Mouse (Mus musculus) Patski (cell line): Measurements from ENCODE around the gene Aes. TPM values are rescaled to one million over a fixed set of nuclear protein-coding genes. Genes with fewer than 3 reads are reported as not detected.

ENCODE experiments used
- ATAC-seq: fragments of 100-300 bp; one replicate; pipeline ENCODE4 v1.8.0; 2021
- CTCF ChIA-PET: fragments of 350-600 bp; sonication (Branson Sonifier 250); formaldehyde crosslinking; loops from one replicate; lab custom pipeline; 2022; ENCODE audit warnings: inconsistent platforms; lab: Charles Lee
- POLR2A ChIA-PET: fragments of 350-600 bp; sonication (Branson Sonifier 250); formaldehyde crosslinking; loops from one replicate; lab custom pipeline; 2022; ENCODE audit warnings: antibody characterized with exemption, inconsistent platforms; lab: Charles Lee
- DNase-seq: peaks from one replicate; pipeline ENCODE4 v3.0.0-alpha.2; 2011; ENCODE audit warnings: low read depth, low spot score
- H3K27me3 ChIP-seq: fragments of 371-371 bp; one replicate; pipeline ENCODE4 v1.5.1; 2021
- CTCF ChIP-seq: fragments of 100-300 bp; IDR thresholded peaks from one replicate; pipeline ENCODE4 v1.5.1; 2021
- in situ Hi-C: fragments of 300-500 bp; cut with MboI; formaldehyde crosslinking; loops from 3 replicates; pipeline ENCODE4 v1.11.1; 2018; ENCODE audit warnings: low pct_unique_long_range_greater_than_20kb, mixed read lengths
- polyA plus RNA-seq: library from polyadenylated mRNA; unstranded; gene quantifications from one replicate; pipeline ENCODE4 v1.2.3, GENCODE M21; 2021

Aes gene
- polyA plus RNA-seq, 1 experiment from 2014 or later: 1,239 TPM

DNA sequence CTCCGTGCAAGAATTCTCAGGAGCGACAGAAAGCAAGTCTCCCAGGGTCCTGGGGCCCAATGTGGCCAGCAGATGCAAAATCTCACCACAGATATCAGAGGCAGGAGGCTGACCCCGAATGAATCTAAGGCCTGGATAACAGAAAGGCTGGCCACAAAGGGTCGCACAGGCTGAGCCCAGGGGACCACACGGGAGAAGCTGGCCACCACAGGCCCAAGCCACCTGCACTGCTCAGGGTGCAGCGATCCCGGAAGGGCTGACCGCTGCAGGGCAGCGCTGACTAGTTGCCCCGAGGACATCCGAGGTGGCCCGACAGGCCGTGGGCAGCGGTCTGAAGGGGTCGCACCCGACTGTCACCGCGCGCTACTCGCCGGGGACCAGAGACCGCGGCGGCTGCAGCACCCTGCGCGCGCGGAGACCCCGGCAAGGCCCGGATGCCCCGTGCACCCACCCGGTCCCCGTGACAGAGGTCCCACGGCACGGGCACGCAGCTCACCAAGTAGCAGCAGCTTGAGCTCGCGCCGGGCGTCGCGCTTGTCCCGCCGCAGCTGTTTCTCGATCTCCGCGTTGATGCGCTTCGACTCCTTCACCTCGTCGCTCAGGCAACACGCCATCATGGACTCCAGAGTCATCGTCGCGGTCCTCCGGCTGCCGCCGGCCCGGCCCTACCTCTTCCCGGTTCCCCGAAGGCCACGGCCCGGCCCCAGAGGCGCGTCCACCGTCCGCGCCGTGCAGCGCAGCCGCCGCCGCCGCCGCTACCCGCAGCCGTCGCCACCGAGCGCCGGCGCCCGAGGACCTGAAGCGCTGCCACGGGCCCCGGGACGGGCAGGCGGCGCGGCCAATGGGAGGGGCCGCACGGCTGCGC, 14.8 kb upstream of the Aes start:
- H3K27me3 ChIP-seq: no peaks in the 10 kb centered on the region
- ChIA-PET CTCF (interaction anchor here (1.2 to 1.3 kb wide), 2 partner anchors 18 to 93 kb away, joined by 3 to 6 read pairs; no protein-coding TSS in a partner anchor), POLR2A (interaction anchor here (0.6 to 1.3 kb wide), 6 partner anchors 26 to 524 kb away, joined by 3 to 6 read pairs (median 4); partner anchors contain the start of gene Ncln)
- no peak for TF ChIP-seq CTCF
- ATAC-seq: peak; percentile 4
- in situ Hi-C loops: no loop called here
- no peak for DNase-seq

DNA sequence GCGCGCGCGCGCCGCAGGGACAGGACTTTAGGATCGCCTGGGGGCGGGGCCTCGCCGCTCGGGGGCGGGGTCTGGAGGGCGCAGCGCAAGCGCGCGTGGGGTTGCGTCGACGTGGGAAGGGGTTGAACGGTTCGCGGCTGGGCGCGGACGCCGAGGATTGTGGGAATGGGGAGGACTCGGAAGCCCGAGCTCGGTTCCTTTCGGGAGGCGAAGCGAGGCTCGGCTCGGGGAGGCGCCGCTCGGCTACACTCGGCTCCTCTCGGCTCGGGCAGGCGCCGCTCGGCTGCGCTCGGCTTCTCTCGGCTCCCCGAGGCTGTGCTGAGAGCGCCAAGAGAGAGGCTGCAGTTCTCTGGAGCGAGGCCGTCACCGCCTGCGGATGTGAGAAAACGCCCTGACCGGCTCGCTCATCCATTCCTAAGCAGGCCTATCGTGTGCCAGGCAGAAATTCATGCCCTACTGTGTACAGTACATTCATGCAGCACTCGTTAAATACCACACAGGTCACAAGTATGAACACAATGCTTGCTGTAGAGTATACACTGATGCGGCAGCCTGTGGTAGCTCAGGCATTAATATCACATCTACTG, 14.0 kb upstream of the Aes start, which contains the start of gene Gna11:
Gna11 (minus strand) TSS at position 30 of the 587 bp plus-strand sequence.
- no peaks in the 10 kb centered on the region for H3K27me3 ChIP-seq
- ATAC-seq: peak; percentile 91
- ChIA-PET CTCF (no interaction called here), POLR2A (interaction anchor here (0.6 to 1.1 kb wide), 4 partner anchors 25 to 523 kb away, joined by 3 to 6 read pairs (median 5); partner anchors contain the start of gene Ncln)
- peak; percentile 87 for DNase-seq
- TF ChIP-seq CTCF: no peak
- in situ Hi-C loops: no loop called here

DNA sequence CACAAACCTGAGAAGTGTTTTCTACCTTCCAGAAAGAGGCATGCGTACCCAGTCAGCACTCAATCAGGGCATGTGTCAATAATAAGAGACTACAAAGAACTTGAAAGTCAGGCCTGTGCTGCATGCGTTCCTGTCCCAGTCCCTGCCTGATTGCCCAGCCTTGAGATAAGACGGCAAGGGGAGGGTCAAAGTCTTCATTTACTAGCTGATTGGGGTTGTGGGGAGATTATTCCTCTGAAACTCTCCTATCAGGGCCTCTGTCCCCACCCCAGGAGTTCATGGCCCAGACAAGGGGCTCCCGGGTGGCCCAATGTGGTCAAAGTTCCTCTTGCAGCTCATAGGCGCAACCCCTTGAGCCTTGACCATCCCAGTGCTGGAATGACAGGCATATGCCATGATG, 13.0 kb upstream of the Aes start:
- in situ Hi-C loops: no loop called here
- no peak for DNase-seq
- POLR2A ChIA-PET: no interaction called here
- H3K27me3 ChIP-seq: no peaks in the 10 kb centered on the region
- CTCF ChIA-PET: interaction anchor here (1.1 kb wide), 1 partner anchor 11 kb away, joined by 3 read pairs; no protein-coding TSS in a partner anchor
- ATAC-seq: no peak
- TF ChIP-seq CTCF: no peak

DNA sequence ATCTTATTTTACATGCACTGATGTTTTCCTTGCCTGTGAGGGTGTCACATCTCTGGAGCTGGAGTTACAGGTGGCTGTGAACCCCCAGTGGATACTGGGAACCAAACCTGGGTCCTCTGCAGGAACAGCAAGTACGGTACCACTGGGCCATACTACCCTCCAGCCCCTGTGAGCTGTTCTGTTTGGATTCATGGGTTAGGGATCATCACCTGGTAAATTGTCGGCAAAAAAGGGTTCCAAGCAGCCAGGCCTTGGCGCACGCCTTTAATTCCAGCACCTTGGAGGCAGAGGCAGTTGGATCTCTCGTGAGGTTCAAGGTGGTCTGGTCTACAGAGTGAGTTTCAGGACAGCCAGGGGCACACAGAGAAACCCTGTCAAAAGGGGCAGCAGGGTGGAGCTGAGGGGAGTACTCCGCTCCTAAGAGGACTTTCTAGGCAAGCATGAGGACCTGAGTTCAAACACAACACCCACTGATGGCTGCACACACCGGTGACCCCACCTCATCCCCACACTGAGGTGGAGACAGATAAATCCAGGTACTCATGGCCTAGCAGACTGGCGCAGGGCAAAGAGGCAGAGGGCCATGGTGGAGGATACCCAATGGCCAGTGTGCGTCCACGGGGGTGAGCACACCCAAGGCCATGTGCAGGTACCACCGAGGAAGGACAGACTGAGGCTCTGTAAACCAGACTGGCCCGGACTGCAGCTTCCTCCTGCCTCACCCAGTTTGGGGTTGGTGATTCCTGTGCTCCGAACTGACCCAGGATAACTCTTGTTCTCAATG, 12.3 kb upstream of the Aes start:
- DNase-seq: no peak
- ChIA-PET CTCF (interaction anchor here (1.1 kb wide), 1 partner anchor 11 kb away, joined by 3 read pairs; no protein-coding TSS in a partner anchor), POLR2A (no interaction called here)
- H3K27me3 ChIP-seq: no peaks in the 10 kb centered on the region
- TF ChIP-seq CTCF: no peak
- no peak for ATAC-seq
- in situ Hi-C loops: no loop called here

DNA sequence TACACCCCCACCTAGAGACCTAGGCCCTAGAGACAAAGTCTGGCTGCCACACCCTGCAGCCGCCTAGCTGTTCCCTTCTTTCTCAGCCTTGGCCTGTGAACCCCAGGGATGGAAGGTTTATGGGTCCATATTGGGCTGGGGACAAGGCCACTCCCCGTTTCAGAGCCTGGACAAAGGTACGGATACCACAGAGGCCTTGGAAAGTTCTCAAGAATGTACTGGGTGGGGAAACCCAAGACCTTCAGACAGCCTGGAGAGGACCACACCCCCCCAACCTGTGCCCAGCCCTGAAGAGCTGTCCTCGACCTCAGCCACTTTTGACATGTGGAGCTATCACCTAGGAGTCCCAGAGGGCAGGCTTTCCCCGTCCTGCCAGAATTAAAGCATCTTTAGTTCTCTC, 10.3 kb upstream of the Aes start:
- no peak for DNase-seq
- ATAC-seq: no peak
- H3K27me3 ChIP-seq: no peaks in the 10 kb centered on the region
- POLR2A ChIA-PET: no interaction called here
- no peak for TF ChIP-seq CTCF
- CTCF ChIA-PET: interaction anchor here (0.8 to 4.1 kb wide), 5 partner anchors 14 to 52 kb away, joined by 3 to 48 read pairs (median 11); partner anchors contain the start of gene Ncln
- in situ Hi-C loops: no loop called here

DNA sequence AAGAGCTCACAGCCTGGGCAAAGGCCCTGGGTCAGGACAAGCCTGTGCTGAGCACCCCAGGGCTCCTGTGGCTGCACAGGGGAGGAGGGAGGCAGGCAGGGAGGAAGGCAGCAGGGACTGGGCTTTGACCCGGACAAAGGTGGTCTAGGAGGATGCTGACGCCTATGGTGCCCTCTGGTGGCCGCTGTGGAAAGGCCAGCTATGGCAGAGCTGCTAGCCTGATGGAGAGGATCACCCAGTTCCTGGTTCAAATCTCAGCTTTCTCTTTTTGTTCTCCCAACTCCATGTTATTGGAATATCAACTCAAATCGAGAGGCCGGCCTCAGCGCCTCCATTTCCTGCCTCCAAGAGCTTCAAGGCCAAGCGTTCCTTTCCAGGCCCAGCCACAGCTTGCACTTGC, 9.0 kb upstream of the Aes start:
- in situ Hi-C loops: loop anchor here (10.0 kb wide), 1 partner anchor 55 kb away; the partner anchor contains the start of genes BC025920 and Tle6
- ChIA-PET CTCF (interaction anchor here (1.0 to 4.1 kb wide), 16 partner anchors 10 to 68 kb away, joined by 3 to 48 read pairs (median 8); partner anchors contain the start of genes Aes, Celf5, Ncln and Tle2), POLR2A (interaction anchor here (1.0 kb wide), 1 partner anchor 55 kb away, joined by 3 read pairs; no protein-coding TSS in a partner anchor)
- no peaks in the 10 kb centered on the region for H3K27me3 ChIP-seq
- DNase-seq (no peak), ATAC-seq (no peak)
- no peak for TF ChIP-seq CTCF

DNA sequence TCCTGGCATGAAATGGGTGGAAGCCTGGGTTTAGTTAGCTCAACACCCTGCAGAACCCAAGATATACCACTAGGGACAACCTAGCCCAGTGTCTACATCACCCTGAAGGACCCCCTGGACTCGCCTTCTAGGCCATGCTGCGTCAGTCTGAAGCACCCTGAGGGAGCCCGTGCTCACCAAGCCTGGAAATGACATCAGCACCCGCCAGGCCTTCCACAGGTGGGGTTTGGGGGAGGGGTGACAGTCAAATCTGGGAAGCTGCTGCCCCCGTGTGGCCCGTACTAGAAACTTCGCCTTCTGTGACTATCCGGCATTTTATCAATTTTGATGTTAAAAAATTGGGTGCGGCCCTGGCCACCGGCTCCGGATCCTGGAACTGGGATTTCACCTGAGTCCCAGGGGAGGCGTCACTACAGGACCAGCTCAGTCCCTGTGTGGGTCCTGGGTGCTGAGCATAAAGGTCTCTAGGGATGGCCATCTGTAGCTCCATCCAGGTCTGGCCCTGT, 7.6 kb upstream of the Aes start:
- no peak for TF ChIP-seq CTCF
- peak; percentile 81 for DNase-seq
- H3K27me3 ChIP-seq: no peaks in the 10 kb centered on the region
- ChIA-PET CTCF (interaction anchor here (0.7 to 4.1 kb wide), 19 partner anchors 8 to 69 kb away, joined by 3 to 48 read pairs (median 7); partner anchors contain the start of genes Aes, Celf5, Ncln and Tle2), POLR2A (interaction anchor here (0.7 to 1.9 kb wide), 3 partner anchors 10 to 53 kb away, joined by 3 to 13 read pairs (median 4); no protein-coding TSS in a partner anchor)
- ATAC-seq: peak; percentile 94
- in situ Hi-C loops: loop anchor here (10.0 kb wide), 1 partner anchor 53 kb away; the partner anchor contains the start of genes BC025920 and Tle6

DNA sequence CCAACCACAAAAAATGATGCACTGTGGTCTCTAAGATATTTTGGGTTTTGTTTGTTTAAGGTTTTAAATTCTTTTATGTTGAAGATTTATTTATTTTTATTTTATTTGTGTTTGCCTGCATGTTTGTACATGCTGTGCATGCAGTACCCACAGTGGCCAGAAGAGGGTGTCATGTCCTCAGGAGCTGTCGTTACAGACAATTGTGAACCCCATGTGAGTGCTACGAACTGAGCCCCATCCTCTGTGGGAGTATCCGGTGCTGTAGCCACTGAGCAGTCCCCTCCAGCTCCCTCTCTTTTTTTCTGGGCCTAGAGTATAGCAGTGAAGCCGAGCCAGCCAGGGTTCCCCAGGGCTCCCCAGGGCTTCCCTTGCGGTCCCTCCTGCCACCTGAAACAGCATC, 6.1 kb upstream of the Aes start:
- no peaks in the 10 kb centered on the region for H3K27me3 ChIP-seq
- CTCF ChIA-PET: interaction anchor here (1.5 to 4.0 kb wide), 2 partner anchors 18 to 31 kb away, joined by 3 to 22 read pairs; no protein-coding TSS in a partner anchor
- DNase-seq (no peak), ATAC-seq (no peak)
- POLR2A ChIA-PET: no interaction called here
- TF ChIP-seq CTCF: no peak
- in situ Hi-C loops: loop anchor here (10.0 kb wide), 1 partner anchor 52 kb away; the partner anchor contains the start of genes BC025920 and Tle6
